ENCODE assay signal across 21 mouse cellular contexts in the genomic region with DNA sequence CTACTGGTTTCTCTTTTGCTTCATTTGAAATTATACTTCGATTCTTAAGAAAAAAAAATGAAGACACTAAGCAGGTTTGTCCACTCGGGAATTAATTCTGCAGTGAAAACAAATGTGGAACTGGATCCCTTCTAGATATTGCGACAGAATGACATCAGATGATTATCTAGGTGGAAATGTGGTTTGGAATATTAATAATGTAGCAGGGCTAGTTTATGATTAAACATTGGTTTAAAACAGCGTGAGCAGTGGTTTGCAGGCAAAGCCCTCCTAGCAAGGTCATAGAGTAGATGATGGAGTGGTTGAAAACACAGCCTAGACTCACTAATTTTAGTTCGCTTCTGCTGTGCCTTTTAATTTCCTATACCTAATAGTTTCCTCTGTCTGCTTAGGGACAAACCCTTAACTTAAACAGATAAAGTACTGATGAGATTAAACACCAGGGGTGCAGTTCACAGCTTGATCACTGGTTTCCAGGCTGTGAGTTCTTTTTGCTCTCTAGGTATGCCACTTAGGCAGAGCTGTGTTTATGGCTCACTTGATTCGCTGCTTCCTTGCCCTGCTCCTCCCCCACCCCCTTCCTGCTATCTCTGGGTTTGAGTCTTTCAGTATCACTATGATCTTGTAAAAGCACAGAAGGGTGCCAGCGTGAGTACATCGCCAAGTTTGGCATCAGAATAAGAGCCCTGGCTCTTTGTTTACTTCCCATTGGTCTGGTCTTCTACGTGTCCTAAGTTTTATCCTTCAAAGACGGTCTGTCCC. TPM values are rescaled to one million over a fixed set of nuclear protein-coding genes. Genes with fewer than 3 reads are reported as not detected.
DNase-seq lines count a peak whose midpoint lies in the region; ATAC-seq lines count a peak whose summit lies in the region.
"Had no signal": no experiment of that assay in that cellular context is flagged by ENCODE, and none has a peak within 500 bp of the region (broad histone marks: within the 10 kb centered on the region; RNA-seq: fewer than 3 reads in every experiment).

No protein-coding gene starts in this region.

- H3K36me3 ChIP-seq in splenic B cell, adult 2 months (ENCODE audit: control insufficient read depth, insufficient read depth, low read length, poor library complexity, severe bottlenecking) = no peaks in the 10 kb centered on the region; the same call in 1 of the 2 replicates
- H3K36me3 ChIP-seq: embryonic facial prominence, embryonic 10.5 days; forebrain, embryonic 15.5 days; neural tube, embryonic 12.5 days; stomach, embryonic 15.5 days had no signal

- H3K27me3 ChIP-seq in splenic B cell, adult 2 months (ENCODE audit: control insufficient read depth, insufficient read depth, low read length, poor library complexity, severe bottlenecking) = no peaks in the 10 kb centered on the region

- peak; percentile 52 for ATAC-seq in activated CD4-positive, CD25-positive, alpha-beta regulatory T cell, adult 4 months
- ATAC-seq: forebrain, embryonic 15.5 days; intestine, postnatal 0 days had no signal

- peak; percentile 24 for DNase-seq in kidney, adult 11 months
- no peak for DNase-seq in kidney, postnatal 14 days
- DNase-seq in urinary bladder, postnatal 14 days (ENCODE audit: low spot score) = peak; percentile 14
- DNase-seq in urinary bladder, adult 18-20 months (ENCODE audit: low spot score in 2 of 2) = no peak
- DNase-seq in splenic B cell, adult 2 months (ENCODE audit: low read depth, low spot score) = peak; percentile 5
- no peak for DNase-seq in spleen, postnatal 14 days (ENCODE audit: low spot score in 2 of 2)
- no peak for DNase-seq in cerebellum, adult 9-10 months
- DNase-seq: adrenal gland, adult 8-10 months; cerebellum, adult 18-20 months; liver; lung, embryonic 14.5 days; midbrain, embryonic 14.5 days had no signal

RNA-seq across cellular contexts. Expression of a gene that starts 4.0 kb away (rescaled TPM):
- under 1 TPM in 1 of 2 experiments, not detected in 1; 0.45 TPM for polyA plus RNA-seq in activated CD4-positive, CD25-positive, alpha-beta regulatory T cell, adult 4 months (2017; shearing (Covaris generic))
- polyA plus RNA-seq: macrophage had no signal

RNA-seq across cellular contexts. Expression of a gene that starts 4.1 kb away (rescaled TPM):
- polyA plus RNA-seq in activated CD4-positive, CD25-positive, alpha-beta regulatory T cell, adult 4 months (2017; shearing (Covaris generic)) = not detected
- polyA plus RNA-seq: erythroblast, embryonic 14.5 days; hindbrain, embryonic 14.5 days; macrophage; midbrain, embryonic 14.5 days had no signal

Comparison
In these comparisons a context has a peak if more than half of its experiments do, and no peak if none do; other contexts are left out.
1. DNase-seq: peak in kidney, adult 11 months (single experiment), urinary bladder, postnatal 14 days (single experiment) and splenic B cell, adult 2 months (single experiment); none in kidney, postnatal 14 days (single experiment), urinary bladder, adult 18-20 months (0 of 2), spleen, postnatal 14 days (0 of 2) and cerebellum, adult 9-10 months (single experiment).